Comparison of ENCODE assay signal across 8 mouse cellular contexts in genomic region chr9:32886008-32886650, GRCm38 (mm10).
A peak's percentile ranks its signal among the peaks of the same experiment; 100 is the strongest.
DNase-seq lines count a peak whose midpoint lies in the region; ATAC-seq and TF ChIP-seq lines count a peak whose summit lies in the region.
"Had no signal": no experiment of that assay in that cellular context is flagged by ENCODE, and none has a peak within 500 bp of the region (broad histone marks: within the 10 kb centered on the region; RNA-seq: fewer than 3 reads in every experiment).

No protein-coding gene starts in this region.

- no peak overlapping the region for H3K4me2 ChIP-seq in hindbrain, embryonic 15.5 days
- H3K4me2 ChIP-seq in hindbrain, embryonic 13.5 days = no peak overlapping the region
- H3K4me2 ChIP-seq in kidney, postnatal 0 days (ENCODE audit: low read length) = no peak overlapping the region
- H3K4me2 ChIP-seq in midbrain, embryonic 16.5 days (ENCODE audit: low read length) = no peak overlapping the region

- 45% methylated on average over 6 of the region's 6 CpGs for WGBS in hindbrain, embryonic 15.5 days
- WGBS in hindbrain, embryonic 13.5 days = 42% methylated on average over 6 of the region's 6 CpGs
- WGBS in kidney, postnatal 0 days = 60% methylated on average over 6 of the region's 6 CpGs
- 46% methylated on average over 6 of the region's 6 CpGs for WGBS in midbrain, embryonic 16.5 days

- H3K4me3 ChIP-seq in hindbrain, embryonic 15.5 days = no peak overlapping the region
- no peak overlapping the region for H3K4me3 ChIP-seq in hindbrain, embryonic 13.5 days
- no peak overlapping the region for H3K4me3 ChIP-seq in kidney, postnatal 0 days (replicated peaks; ENCODE audit: low read depth, low read length)
- no peak overlapping the region for H3K4me3 ChIP-seq in midbrain, embryonic 16.5 days (ENCODE audit: low read depth, low read length)

- intact Hi-C loops in heart, postnatal 10 days (cut with DNase I) = no loop called here

- no peak for TF ChIP-seq CTCF in kidney, postnatal 0 days (IDR thresholded peaks at IDR 0.05; ENCODE audit: low read depth)

- H3K36me3 ChIP-seq in hindbrain, embryonic 15.5 days = no peaks in the 10 kb centered on the region
- no peaks in the 10 kb centered on the region for H3K36me3 ChIP-seq in hindbrain, embryonic 13.5 days
- H3K36me3 ChIP-seq in kidney, postnatal 0 days (ENCODE audit: insufficient read depth, low read length) = no peaks in the 10 kb centered on the region
- no peaks in the 10 kb centered on the region for H3K36me3 ChIP-seq in midbrain, embryonic 16.5 days (ENCODE audit: control insufficient read depth, insufficient read depth, low read length)

- DNase-seq in heart, postnatal 10 days = peak; percentile 44 to 46
- peak; percentile 37 for DNase-seq in kidney, postnatal 0 days (ENCODE audit: low spot score)
- no peak for DNase-seq in layer of hippocampus, adult 8-10 months (ENCODE audit: low spot score in 2 of 2)
- no peak for DNase-seq in cerebellum, adult 18-20 months
- DNase-seq: cerebellum, adult 11 months had no signal

- H3K9ac ChIP-seq in hindbrain, embryonic 15.5 days = no peak overlapping the region
- no peak overlapping the region for H3K9ac ChIP-seq in hindbrain, embryonic 13.5 days
- H3K9ac ChIP-seq in kidney, postnatal 0 days (ENCODE audit: low read depth, low read length) = no peak overlapping the region
- no peak overlapping the region for H3K9ac ChIP-seq in midbrain, embryonic 16.5 days (ENCODE audit: low read depth, low read length)

- no peak overlapping the region for H3K27ac ChIP-seq in hindbrain, embryonic 15.5 days (replicated peaks)
- H3K27ac ChIP-seq in hindbrain, embryonic 13.5 days = no peak overlapping the region
- H3K27ac ChIP-seq in kidney, postnatal 0 days = peak overlapping the region; percentile 44; the same call in 1 of the 2 replicates
- no peak overlapping the region for H3K27ac ChIP-seq in midbrain, embryonic 16.5 days (ENCODE audit: low read length)

- 0 out of 2 replicates have a peak, but pooled peaks have one; percentile 30 for ATAC-seq in hindbrain, embryonic 15.5 days (ENCODE audit: low FRiP score, low read depth)
- ATAC-seq in hindbrain, embryonic 13.5 days (ENCODE audit: low FRiP score) = no peak; the same call in 1 of the 2 replicates
- ATAC-seq in kidney, postnatal 0 days (replicated peaks; ENCODE audit: low FRiP score, low read depth) = peak; percentile 29; the same call in 1 of the 2 replicates
- peak; percentile 58; the same call in 1 of the 2 replicates for ATAC-seq in midbrain, embryonic 16.5 days

- H3K4me1 ChIP-seq in hindbrain, embryonic 15.5 days (replicated peaks) = 0 out of 2 replicates have a peak, but pooled peaks cover 6% of the 10 kb centered on the region
- H3K4me1 ChIP-seq in hindbrain, embryonic 13.5 days (replicated peaks) = peaks cover 6% of the 10 kb centered on the region
- H3K4me1 ChIP-seq in kidney, postnatal 0 days (replicated peaks; ENCODE audit: insufficient read depth, low read length) = no peaks in the 10 kb centered on the region
- H3K4me1 ChIP-seq in midbrain, embryonic 16.5 days (ENCODE audit: control insufficient read depth, insufficient read depth, low read length) = 0 out of 2 replicates have a peak, but pooled peaks cover 4% of the 10 kb centered on the region

- H3K27me3 ChIP-seq in hindbrain, embryonic 15.5 days = no peaks in the 10 kb centered on the region
- no peaks in the 10 kb centered on the region for H3K27me3 ChIP-seq in hindbrain, embryonic 13.5 days
- no peaks in the 10 kb centered on the region for H3K27me3 ChIP-seq in kidney, postnatal 0 days (ENCODE audit: insufficient read depth, low read length)
- no peaks in the 10 kb centered on the region for H3K27me3 ChIP-seq in midbrain, embryonic 16.5 days (ENCODE audit: control insufficient read depth, insufficient read depth, low read depth, low read length)

- H3K9me3 ChIP-seq in hindbrain, embryonic 15.5 days = no peaks in the 10 kb centered on the region
- no peaks in the 10 kb centered on the region for H3K9me3 ChIP-seq in hindbrain, embryonic 13.5 days
- no peaks in the 10 kb centered on the region for H3K9me3 ChIP-seq in kidney, postnatal 0 days (replicated peaks; ENCODE audit: low read length)
- no peaks in the 10 kb centered on the region for H3K9me3 ChIP-seq in midbrain, embryonic 16.5 days (replicated peaks; ENCODE audit: control insufficient read depth, low read length, poor library complexity, severe bottlenecking)

Comparison
In these comparisons a context has a peak if more than half of its experiments do, and no peak if none do; other contexts are left out.
1. DNase-seq: peak in heart, postnatal 10 days (2 of 2) and kidney, postnatal 0 days (single experiment); none in layer of hippocampus, adult 8-10 months (0 of 2) and cerebellum, adult 18-20 months (0 of 2).